Mouse (Mus musculus) forebrain, embryonic 16.5 days (tissue): ENCODE results near the gene Ces1b. TPM values are rescaled to one million over a fixed set of nuclear protein-coding genes. Genes with fewer than 3 reads are reported as not detected.

Source experiments
- ATAC-seq: fragments of 200-750 bp; cut with Nextera tagmentation; 2 replicates; pipeline ENCODE4 v1.8.0; 2017; ENCODE audit warnings: mild to moderate bottlenecking, moderate library complexity
- H3K27ac ChIP-seq: fragments of 300-500 bp; sonication (generic); 2 replicates; pipeline ENCODE4 v1.5.1; 2014; ENCODE audit warnings: low read length, control low read depth
- H3K27me3 ChIP-seq: fragments of 300-500 bp; sonication (generic); replicated peaks from 2 replicates; pipeline ENCODE4 v1.6.1; 2014; ENCODE audit warnings: low read length; ENCODE audit not compliant: control insufficient read depth, insufficient read depth
- H3K36me3 ChIP-seq: fragments of 300-500 bp; sonication (generic); 2 replicates; pipeline ENCODE4 v1.6.1; 2014; ENCODE audit not compliant: control insufficient read depth, insufficient read depth
- H3K4me1 ChIP-seq: fragments of 300-500 bp; sonication (generic); replicated peaks from 2 replicates; pipeline ENCODE4 v1.6.1; 2014; ENCODE audit warnings: low read length; ENCODE audit not compliant: control insufficient read depth, insufficient read depth
- H3K4me2 ChIP-seq: fragments of 300-500 bp; sonication (generic); 2 replicates; pipeline ENCODE4 v1.6.1; 2014; ENCODE audit warnings: mild to moderate bottlenecking, low read length, control low read depth
- H3K4me3 ChIP-seq: fragments of 300-500 bp; sonication (generic); replicated peaks from 2 replicates; pipeline ENCODE4 v1.5.1; 2014; ENCODE audit warnings: mild to moderate bottlenecking, low read length, control low read depth
- H3K9ac ChIP-seq: fragments of 300-500 bp; sonication (generic); replicated peaks from 2 replicates; pipeline ENCODE4 v1.6.1; 2014; ENCODE audit warnings: low read depth, low read length, control low read depth
- H3K9me3 ChIP-seq: fragments of 300-500 bp; sonication (generic); 2 replicates; pipeline ENCODE4 v1.6.1; 2016; ENCODE audit warnings: low read length; ENCODE audit not compliant: control insufficient read depth
- WGBS: fragments of 180-500 bp; shearing (Covaris S2); extraction: QIAGEN DNeasy Blood & Tissue Kit; methylation state at CpG from one replicate; pipeline ENCODE4 v1.1.7; 2014; 5-methylcytosine and 5-hydroxymethylcytosine counted together
- polyA plus RNA-seq: library from polyadenylated mRNA; unstranded; fragments of >200 nt; fragmentation: Nextera tagmentation; extraction: Ambion mirVana; gene quantifications from 2 replicates; pipeline ENCODE4 v1.2.1, GENCODE M21; 2015

The Ces1b gene
- polyA plus RNA-seq, result not detected in 2 replicates

DNA sequence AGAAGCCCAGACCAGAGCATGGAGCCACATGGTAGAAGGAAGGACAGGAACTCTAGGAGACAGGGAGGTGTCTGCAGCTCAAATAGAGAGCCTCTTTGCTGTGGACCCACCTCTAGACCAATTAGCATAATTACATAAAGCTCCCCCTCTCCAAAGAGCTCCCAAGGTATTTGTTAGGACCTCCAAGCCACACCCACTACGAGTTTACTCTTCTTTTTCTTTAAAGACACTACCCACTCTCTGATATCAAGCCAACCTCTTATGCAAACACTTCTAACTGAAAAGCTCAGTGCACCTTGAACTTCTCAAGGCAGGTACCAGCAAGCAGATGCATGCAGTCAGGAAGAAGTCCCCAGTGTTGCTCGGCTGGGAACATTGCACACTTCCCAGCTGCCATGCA lies at the start of gene Ces1b:
Gene Ces1b (minus strand): TSS at position 131 of the 400 bp plus-strand sequence.
- Histone ChIP-seq H3K9ac (no peak within 1 kb of the TSS), H3K27ac (no peak within 1 kb of the TSS), H3K4me2 (no peak within 1 kb of the TSS), H3K27me3 (no peaks in the 10 kb centered on the region), H3K4me1 (no peaks in the 10 kb centered on the region), H3K36me3 (no peaks in the 10 kb centered on the region), H3K9me3 (no peaks in the 10 kb centered on the region), H3K4me3 (no peak within 1 kb of the TSS)
- 68% methylated on average over 2 of the region's 2 CpGs for WGBS
- ATAC-seq, result no peak

GRCm38 (mm10) chr8:93126476-93126875 lies 46.7 kb upstream of the Ces1b start:
- no peaks in the 10 kb centered on the region for H3K27me3 ChIP-seq
- H3K36me3 ChIP-seq, result no peaks in the 10 kb centered on the region
- no peaks in the 10 kb centered on the region for H3K4me1 ChIP-seq
- H3K4me2 ChIP-seq, result no peak overlapping the region
- H3K4me3 ChIP-seq, result no peak overlapping the region
- no peak for ATAC-seq
- H3K27ac ChIP-seq, result no peak overlapping the region
- 74% methylated on average over 2 of the region's 2 CpGs for WGBS
- H3K9me3 ChIP-seq, result no peaks in the 10 kb centered on the region
- no peak overlapping the region for H3K9ac ChIP-seq

GRCm38 (mm10) chr8:93122005-93122404 lies 42.2 kb upstream of the Ces1b start:
- 97% methylated on average over 1 of the region's 1 CpGs for WGBS
- H3K9ac ChIP-seq, result no peak overlapping the region
- H3K27ac ChIP-seq, result no peak overlapping the region
- H3K9me3 ChIP-seq, result no peaks in the 10 kb centered on the region
- H3K36me3 ChIP-seq, result no peaks in the 10 kb centered on the region
- no peaks in the 10 kb centered on the region for H3K4me1 ChIP-seq
- H3K4me3 ChIP-seq, result no peak overlapping the region
- no peaks in the 10 kb centered on the region for H3K27me3 ChIP-seq
- H3K4me2 ChIP-seq, result no peak overlapping the region
- ATAC-seq, result no peak

DNA sequence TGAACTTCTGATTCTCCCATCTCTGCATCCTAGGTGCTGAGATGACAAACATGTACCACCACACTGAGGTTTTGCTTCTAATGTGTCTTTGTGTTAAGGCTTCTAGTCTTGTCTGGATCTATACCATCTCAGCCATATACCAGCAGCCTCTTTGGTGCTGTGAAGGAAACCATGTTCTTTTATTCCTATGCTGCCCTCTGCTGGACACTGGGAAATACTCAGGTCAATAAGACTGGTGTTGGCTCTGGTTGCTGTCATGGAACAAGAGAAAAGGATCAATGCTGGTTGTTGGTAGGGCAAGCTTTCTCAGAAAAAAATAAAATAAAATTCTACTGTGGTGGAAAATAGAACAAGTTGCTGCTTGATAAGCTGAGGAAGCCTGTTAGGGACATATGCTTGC lies 15.6 kb upstream of the Ces1b start:
- Histone ChIP-seq H3K9me3 (no peaks in the 10 kb centered on the region), H3K27ac (no peak overlapping the region), H3K36me3 (no peaks in the 10 kb centered on the region), H3K4me2 (no peak overlapping the region), H3K4me3 (no peak overlapping the region), H3K27me3 (no peaks in the 10 kb centered on the region), H3K4me1 (no peaks in the 10 kb centered on the region), H3K9ac (no peak overlapping the region)
- ATAC-seq, result no peak

- Histone ChIP-seq H3K27me3 (no peaks in the 10 kb centered on the region), H3K4me3 (no peak overlapping the region), H3K27ac (no peak overlapping the region), H3K4me2 (no peak overlapping the region), H3K4me1 (no peaks in the 10 kb centered on the region), H3K9me3 (no peaks in the 10 kb centered on the region), H3K36me3 (no peaks in the 10 kb centered on the region), H3K9ac (no peak overlapping the region)
- 60% methylated on average over 1 of the region's 1 CpGs for WGBS
- no peak for ATAC-seq
Measured at GRCm38 (mm10) chr8:93091324-93091723, 11.5 kb upstream of the Ces1b start.

DNA sequence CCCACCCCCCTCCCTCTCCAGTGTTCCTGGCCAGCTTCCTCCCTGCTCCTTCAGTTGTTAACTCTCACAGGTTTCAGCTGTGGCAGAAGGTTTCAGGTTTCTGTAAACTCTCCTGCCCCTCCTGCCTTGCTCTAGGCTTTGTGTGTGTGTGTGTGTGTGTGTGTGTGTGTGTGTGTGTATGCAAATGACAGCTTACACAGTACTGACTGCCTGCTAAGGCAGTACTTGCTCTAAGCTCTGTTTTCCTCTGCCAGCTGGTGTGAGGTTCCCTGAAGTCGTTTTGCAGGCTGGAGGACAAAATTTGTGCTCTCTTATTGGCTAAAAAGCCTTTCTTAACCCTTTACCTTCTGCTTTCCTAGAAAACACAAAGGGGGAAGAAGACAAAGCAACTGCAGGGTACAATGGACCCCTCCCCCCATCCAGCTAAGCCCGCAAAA lies 8.9 kb upstream of the Ces1b start:
- H3K9ac ChIP-seq, result no peak overlapping the region
- no peaks in the 10 kb centered on the region for H3K36me3 ChIP-seq
- ATAC-seq, result peak; percentile 58
- no peak overlapping the region for H3K27ac ChIP-seq
- H3K9me3 ChIP-seq, result no peaks in the 10 kb centered on the region
- no peaks in the 10 kb centered on the region for H3K27me3 ChIP-seq
- H3K4me1 ChIP-seq, result no peaks in the 10 kb centered on the region
- 4% methylated on average over 2 of the region's 2 CpGs for WGBS
- no peak overlapping the region for H3K4me3 ChIP-seq
- no peak overlapping the region for H3K4me2 ChIP-seq

GRCm38 (mm10) chr8:93088193-93088592 lies 8.4 kb upstream of the Ces1b start:
- H3K36me3 ChIP-seq, result no peaks in the 10 kb centered on the region
- no peak overlapping the region for H3K27ac ChIP-seq
- H3K27me3 ChIP-seq, result no peaks in the 10 kb centered on the region
- H3K9me3 ChIP-seq, result no peaks in the 10 kb centered on the region
- H3K4me3 ChIP-seq, result no peak overlapping the region
- H3K4me2 ChIP-seq, result no peak overlapping the region
- H3K4me1 ChIP-seq, result no peaks in the 10 kb centered on the region
- no peak for ATAC-seq
- WGBS, result 31% methylated on average over 7 of the region's 7 CpGs
- no peak overlapping the region for H3K9ac ChIP-seq

DNA sequence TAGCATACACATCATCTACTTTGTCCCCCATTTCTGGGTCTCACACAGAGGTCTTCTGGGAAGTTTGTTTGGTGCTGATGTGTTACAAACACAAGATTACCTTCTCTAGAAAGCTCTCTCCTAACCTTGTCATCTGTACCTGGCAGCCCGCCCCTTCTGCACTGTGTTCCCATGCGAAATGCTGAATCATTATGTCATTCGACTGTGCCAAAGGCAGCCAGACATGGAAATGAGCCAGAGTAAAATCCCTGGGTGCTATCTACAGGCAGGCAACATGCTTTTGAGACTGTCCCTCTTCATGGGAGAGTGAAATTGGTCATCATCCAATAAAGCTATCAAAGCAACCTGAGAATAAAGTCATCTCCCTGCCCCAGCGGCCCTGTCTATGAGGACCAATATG lies 4.6 kb downstream of the Ces1b start:
- H3K9me3 ChIP-seq, result no peaks in the 10 kb centered on the region
- H3K27ac ChIP-seq, result no peak overlapping the region
- H3K36me3 ChIP-seq, result no peaks in the 10 kb centered on the region
- no peak for ATAC-seq
- no peak overlapping the region for H3K4me3 ChIP-seq
- no peaks in the 10 kb centered on the region; the same call in 1 of the 2 replicates for H3K27me3 ChIP-seq
- H3K4me1 ChIP-seq, result no peaks in the 10 kb centered on the region
- H3K9ac ChIP-seq, result no peak overlapping the region
- H3K4me2 ChIP-seq, result no peak overlapping the region
- 86% methylated on average over 4 of the region's 4 CpGs for WGBS

DNA sequence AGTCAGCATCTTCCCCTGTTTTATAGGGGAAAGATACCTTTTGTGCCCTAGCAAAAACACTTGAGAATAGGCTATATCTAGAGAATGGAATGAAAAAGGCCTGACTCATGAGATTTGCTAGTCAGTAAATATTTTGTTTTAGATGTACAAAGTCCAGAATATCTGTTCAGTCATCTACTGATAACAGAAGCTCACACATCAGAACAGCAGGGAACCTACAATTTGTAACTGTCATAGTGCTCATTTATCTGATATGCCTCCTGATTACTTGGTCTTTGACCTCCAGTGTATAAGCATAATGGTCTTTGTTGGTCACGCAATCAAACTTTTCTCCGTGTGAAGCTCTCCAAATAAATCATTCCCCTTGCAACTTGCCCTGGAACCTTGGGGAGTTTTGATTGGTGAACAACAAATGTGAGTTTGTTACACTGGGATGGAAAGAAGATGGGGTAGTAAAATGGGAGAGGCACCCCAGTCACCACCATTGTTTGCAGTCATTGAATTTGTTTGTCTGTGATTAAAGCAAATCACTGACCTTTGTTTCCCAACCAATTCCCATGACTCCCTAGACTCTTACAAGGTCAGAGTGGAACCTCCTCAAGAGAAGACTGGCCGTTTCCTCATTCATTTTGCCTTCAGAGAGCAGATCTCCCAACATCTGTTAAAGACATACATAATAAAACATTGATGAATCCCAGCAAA lies 16.2 kb downstream of the Ces1b start:
- no peaks in the 10 kb centered on the region for H3K4me1 ChIP-seq
- H3K9ac ChIP-seq, result no peak overlapping the region
- no peak for ATAC-seq
- no peaks in the 10 kb centered on the region for H3K27me3 ChIP-seq
- H3K36me3 ChIP-seq, result no peaks in the 10 kb centered on the region
- H3K4me2 ChIP-seq, result no peak overlapping the region
- 68% methylated on average over 3 of the region's 3 CpGs for WGBS
- H3K9me3 ChIP-seq, result no peaks in the 10 kb centered on the region
- H3K27ac ChIP-seq, result no peak overlapping the region
- no peak overlapping the region for H3K4me3 ChIP-seq

DNA sequence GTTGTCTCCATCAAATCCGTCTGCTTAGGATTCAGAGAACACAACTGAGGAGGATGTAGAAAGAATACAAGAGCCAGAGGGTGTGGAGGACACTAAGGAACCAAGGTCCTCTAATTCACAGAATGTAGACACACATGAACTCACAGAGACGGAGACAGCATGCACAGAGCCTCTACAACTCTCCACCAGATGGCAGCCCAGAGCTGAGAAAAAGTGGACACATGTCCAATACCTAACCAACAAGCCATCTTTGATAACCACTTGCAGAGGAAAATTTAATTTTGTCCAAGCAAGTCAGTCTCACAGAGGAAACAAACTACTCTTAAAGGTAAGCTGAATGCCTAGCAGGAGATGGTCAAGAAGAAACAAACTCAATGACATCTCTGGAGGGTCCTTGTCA lies 20.6 kb downstream of the Ces1b start:
- H3K27ac ChIP-seq, result no peak overlapping the region
- ATAC-seq, result no peak
- H3K4me3 ChIP-seq, result no peak overlapping the region
- no peaks in the 10 kb centered on the region for H3K27me3 ChIP-seq
- H3K36me3 ChIP-seq, result no peaks in the 10 kb centered on the region
- 10% methylated on average over 2 of the region's 2 CpGs for WGBS
- no peaks in the 10 kb centered on the region for H3K4me1 ChIP-seq
- no peak overlapping the region for H3K4me2 ChIP-seq
- H3K9me3 ChIP-seq, result no peaks in the 10 kb centered on the region
- H3K9ac ChIP-seq, result no peak overlapping the region
